Mouse (Mus musculus): ENCODE measurements at regions not wholly inside any gene's neighbourhood (a gene's known extent, or its start where the extent isn't known, plus 50 kb on each side); places are given as distances from the start of the nearest gene placed in this dataset.

- DNase-seq (ENCODE audit: low spot score in 2 of 2): no peak
Observed at GRCm38 (mm10) chr6:71012436-71012822, 56.1 kb downstream of the Foxi3 start.

GRCm38 (mm10) chr6:71012823-71013461, 56.6 kb downstream of the Foxi3 start:
- DNase-seq (ENCODE audit: low spot score in 2 of 2): peak; percentile 2 to 41

GRCm38 (mm10) chr6:71016388-71016787, 60.1 kb downstream of the Foxi3 start:
- DNase-seq (ENCODE audit: low spot score in 2 of 2): no peak

GRCm38 (mm10) chr6:71021353-71021752, 65.0 kb downstream of the Foxi3 start:
- no peak for DNase-seq (ENCODE audit: low spot score in 2 of 2)

GRCm38 (mm10) chr6:71025472-71025871, 69.1 kb downstream of the Foxi3 start:
- DNase-seq (ENCODE audit: low spot score in 2 of 2): no peak

GRCm38 (mm10) chr6:71029663-71030062, 73.3 kb downstream of the Foxi3 start:
- DNase-seq (ENCODE audit: low spot score in 2 of 2): no peak

- DNase-seq (ENCODE audit: low spot score in 2 of 2): no peak
Observed at GRCm38 (mm10) chr6:71030541-71030940, 74.2 kb downstream of the Foxi3 start.

- no peak for DNase-seq (ENCODE audit: low spot score in 2 of 2)
Observed at GRCm38 (mm10) chr6:71044241-71044640, 87.9 kb downstream of the Foxi3 start.

- no peak for DNase-seq (ENCODE audit: low spot score in 2 of 2)
Observed at GRCm38 (mm10) chr6:71045261-71045660, 88.9 kb downstream of the Foxi3 start.

GRCm38 (mm10) chr6:71048199-71049094, 92.1 kb downstream of the Foxi3 start:
- DNase-seq (ENCODE audit: low spot score in 2 of 2): no peak

- no peak for DNase-seq (ENCODE audit: low spot score in 2 of 2)
Observed at GRCm38 (mm10) chr6:71050248-71050647, 93.9 kb downstream of the Foxi3 start.

- DNase-seq (ENCODE audit: low spot score in 2 of 2): no peak
Observed at GRCm38 (mm10) chr6:71050754-71051213, 93.5 kb downstream of the Thnsl2 start.

GRCm38 (mm10) chr6:71057209-71057858, 86.9 kb downstream of the Thnsl2 start:
- DNase-seq (ENCODE audit: low spot score in 2 of 2): no peak

GRCm38 (mm10) chr6:71060116-71060515, 84.1 kb downstream of the Thnsl2 start:
- DNase-seq (ENCODE audit: low spot score in 2 of 2): no peak

- DNase-seq (ENCODE audit: low spot score in 2 of 2): no peak
Observed at GRCm38 (mm10) chr6:71062980-71063379, 81.3 kb downstream of the Thnsl2 start.

GRCm38 (mm10) chr6:71065428-71065827, 78.8 kb downstream of the Thnsl2 start:
- no peak for DNase-seq (ENCODE audit: low spot score in 2 of 2)

GRCm38 (mm10) chr6:71069229-71069628, 75.0 kb downstream of the Thnsl2 start:
- DNase-seq (ENCODE audit: low spot score in 2 of 2): no peak

GRCm38 (mm10) chr6:71074789-71075191, 69.4 kb downstream of the Thnsl2 start:
- DNase-seq (ENCODE audit: low spot score in 2 of 2): no peak
